7 mouse cellular contexts compared by ENCODE assay signal in genomic region chr7:126066777-126067176, GRCm38 (mm10). TPM values are rescaled to one million over a fixed set of nuclear protein-coding genes. Genes with fewer than 3 reads are reported as not detected.
A peak's percentile ranks its signal among the peaks of the same experiment; 100 is the strongest.
DNase-seq lines count a peak whose midpoint lies in the region; ATAC-seq and TF ChIP-seq lines count a peak whose summit lies in the region.

No protein-coding gene starts in this region.

- peak; percentile 42 to 68 for DNase-seq in left cerebral cortex, adult 18-20 months (ENCODE audit: low spot score in 2 of 2)
- DNase-seq in left cerebral cortex, adult 8-10 months (ENCODE audit: low spot score in 2 of 2) = no peak
- peak; percentile 50 for DNase-seq in cerebellum, adult 8-10 months
- peak; percentile 63 for DNase-seq in gastrocnemius, adult 2 months
- peak; percentile 78 for DNase-seq in left cerebral cortex, postnatal 4 days
- no peak for DNase-seq in thymus, postnatal 25 days

- no peak for TF ChIP-seq CTCF in gastrocnemius, adult 2 months (IDR thresholded peaks at IDR 0.05)

- H3K4me3 ChIP-seq in gastrocnemius, adult 2 months = peak overlapping the region; percentile 35

- no peak overlapping the region for H3K27ac ChIP-seq in gastrocnemius, adult 2 months

- intact Hi-C loops in gastrocnemius, adult 2 months (cut with DNase I) = no loop called here
- intact Hi-C loops in left cerebral cortex, postnatal 4 days (cut with DNase I) = no loop called here

- ATAC-seq in megakaryocyte-erythroid progenitor cell, adult 5-6 weeks (replicated peaks; ENCODE audit: low FRiP score, low TSS enrichment, poor library complexity, severe bottlenecking) = no peak

RNA-seq across cellular contexts. Expression of gene Gsg1l, which starts 15.4 kb away (rescaled TPM):
- 10 to 100 TPM; 65.7 to 75.3 TPM for total RNA-seq in left cerebral cortex, adult 18-20 months (2021)
- total RNA-seq in left cerebral cortex, adult 8-10 months (2022) = 10 to 100 TPM; 68.2 to 76.7 (median 73.7) TPM
- not detected for total RNA-seq in gastrocnemius, adult 2 months (2021)
- 10 to 100 TPM; 16.4 to 19.2 TPM for total RNA-seq in left cerebral cortex, postnatal 4 days (2021)
- total RNA-seq in megakaryocyte-erythroid progenitor cell, adult 5-6 weeks (2014; fragmentation: Nextera tagmentation) = not detected in 2 replicates
- not detected in 2 replicates for total RNA-seq in megakaryocyte-erythroid progenitor cell, adult 5-6 weeks (2017)

Comparison
In these comparisons a context has a peak if more than half of its experiments do, and no peak if none do; other contexts are left out.
1. DNase-seq: peak in left cerebral cortex, adult 18-20 months (2 of 2), cerebellum, adult 8-10 months (single experiment), gastrocnemius, adult 2 months (single experiment) and left cerebral cortex, postnatal 4 days (single experiment); none in left cerebral cortex, adult 8-10 months (0 of 2) and thymus, postnatal 25 days (single experiment).
2. RNA of gene Gsg1l, which starts 15.4 kb away (total RNA-seq): 68.2 to 76.7 TPM in left cerebral cortex, adult 8-10 months, 65.7 to 75.3 TPM in left cerebral cortex, adult 18-20 months and 16.4 to 19.2 TPM in left cerebral cortex, postnatal 4 days; not detected in gastrocnemius, adult 2 months and not detected in megakaryocyte-erythroid progenitor cell, adult 5-6 weeks; every median in the first group is over 10 times any median in the second.